In the genomic region with DNA sequence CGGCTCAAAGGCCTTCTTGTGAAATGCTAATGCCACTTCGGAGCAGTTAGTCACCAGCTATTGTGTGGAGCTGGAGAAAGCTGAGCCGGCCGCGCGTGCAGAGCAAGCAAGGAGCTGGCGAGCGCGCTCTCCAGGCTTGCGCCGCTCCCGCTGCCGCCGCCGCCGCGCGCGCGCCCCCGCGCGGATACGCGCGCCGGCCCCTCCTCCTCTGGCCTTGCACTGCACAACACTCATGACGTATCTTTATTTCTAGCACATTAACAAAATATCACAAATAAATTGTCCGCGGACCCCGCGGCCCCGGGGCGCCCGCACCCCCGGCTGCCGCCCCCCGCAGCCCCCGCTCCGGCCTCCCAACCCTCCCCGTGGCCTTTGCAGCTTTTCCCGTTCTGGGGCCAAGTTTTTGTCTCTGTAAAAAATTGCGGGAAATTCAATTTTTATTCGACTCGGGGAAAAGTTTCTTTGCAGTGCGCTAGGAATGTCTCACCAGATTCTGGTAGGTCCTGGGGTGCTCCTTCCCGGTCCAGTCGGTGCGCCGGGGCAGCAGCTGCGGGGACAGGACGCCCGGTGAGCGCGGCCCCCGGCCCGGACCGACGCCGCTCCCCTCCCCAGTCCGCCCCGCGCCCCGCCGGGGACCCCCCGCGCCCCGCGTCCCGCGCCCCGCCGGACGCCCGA, we compare ENCODE assay signal across 8 mouse cellular contexts. TPM values are rescaled to one million over a fixed set of nuclear protein-coding genes. Genes with fewer than 3 reads are reported as not detected.
DNase-seq lines count a peak whose midpoint lies in the region; ATAC-seq and TF ChIP-seq lines count a peak whose summit lies in the region.

No protein-coding gene starts in this region.

- DNase-seq in G1E (ENCODE audit: low spot score) = peak; percentile 55
- peak; percentile 90 for DNase-seq in cerebellum, adult 11-12 months
- DNase-seq in heart, postnatal 25 days (ENCODE audit: low spot score) = peak; percentile 76
- DNase-seq in layer of hippocampus, adult 2 months (ENCODE audit: low spot score in 2 of 2) = peak; percentile 81 to 86
- peak; percentile 73 for DNase-seq in lung, adult 2 months
- DNase-seq in testis, postnatal 10 days (ENCODE audit: low spot score) = peak; percentile 86

- intact Hi-C loops in heart, postnatal 25 days (cut with DNase I) = loop anchor here (10.0 kb wide), 1 partner anchor 280 kb away; no protein-coding TSS in a partner anchor

- H3K36me3 ChIP-seq in G1E (replicated peaks) = peaks cover 12% of the 10 kb centered on the region
- H3K36me3 ChIP-seq in forebrain, embryonic 15.5 days = no peaks in the 10 kb centered on the region
- no peaks in the 10 kb centered on the region for H3K36me3 ChIP-seq in neural tube, embryonic 15.5 days

- no peaks in the 10 kb centered on the region for H3K9me3 ChIP-seq in G1E (replicated peaks)
- no peaks in the 10 kb centered on the region for H3K9me3 ChIP-seq in forebrain, embryonic 15.5 days
- no peaks in the 10 kb centered on the region for H3K9me3 ChIP-seq in neural tube, embryonic 15.5 days (replicated peaks)

- 0 out of 2 replicates have a peak, but pooled peaks have one; percentile 33 for TF ChIP-seq POLR2A in lung, adult 2 months (IDR thresholded peaks at IDR 0.05; ENCODE audit: borderline replicate concordance, extremely low read depth, low read depth, low read length)

- peak overlapping the region; percentile 100 for H3K27ac ChIP-seq in forebrain, embryonic 15.5 days (replicated peaks)
- H3K27ac ChIP-seq in layer of hippocampus, adult 2 months = peak overlapping the region; percentile 100
- peak overlapping the region; percentile 100 for H3K27ac ChIP-seq in neural tube, embryonic 15.5 days (replicated peaks)

- H3K9ac ChIP-seq in forebrain, embryonic 15.5 days (replicated peaks) = peak overlapping the region; percentile 91
- peak overlapping the region; percentile 90 for H3K9ac ChIP-seq in neural tube, embryonic 15.5 days (replicated peaks)

- peaks cover 23% of the 10 kb centered on the region for H3K4me1 ChIP-seq in G1E (ENCODE audit: insufficient read depth, low read depth, low read length)
- peaks cover 31% of the 10 kb centered on the region for H3K4me1 ChIP-seq in forebrain, embryonic 15.5 days
- H3K4me1 ChIP-seq in lung, adult 2 months (ENCODE audit: control insufficient read depth, insufficient read depth, low read length) = peaks cover 10% of the 10 kb centered on the region
- H3K4me1 ChIP-seq in neural tube, embryonic 15.5 days = peaks cover 21% of the 10 kb centered on the region

- peak overlapping the region; percentile 88 for H3K4me3 ChIP-seq in G1E (ENCODE audit: low read depth, low read length)
- H3K4me3 ChIP-seq in forebrain, embryonic 15.5 days = peak overlapping the region; percentile 84
- H3K4me3 ChIP-seq in layer of hippocampus, adult 2 months = peak overlapping the region; percentile 91
- peak overlapping the region; percentile 90 for H3K4me3 ChIP-seq in lung, adult 2 months (replicated peaks; ENCODE audit: extremely low read depth, low read depth, low read length)
- peak overlapping the region; percentile 82 for H3K4me3 ChIP-seq in neural tube, embryonic 15.5 days (replicated peaks)

- 1% methylated on average over 75 of the region's 75 CpGs for WGBS in forebrain, embryonic 15.5 days
- WGBS in lung, adult 2 months = 2% methylated on average over 72 of the region's 75 CpGs
- under 1% methylated on average over 56 of the region's 75 CpGs for WGBS in neural tube, embryonic 15.5 days

- TF ChIP-seq CTCF in G1E (IDR thresholded peaks at IDR 0.05; ENCODE audit: low read depth, low read length) = no peak
- no peak for TF ChIP-seq CTCF in layer of hippocampus, adult 2 months (conservative IDR thresholded peaks at IDR 0.05)
- TF ChIP-seq CTCF in lung, adult 2 months (IDR thresholded peaks at IDR 0.05; ENCODE audit: insufficient read depth, low read length) = no peak

- peak; percentile 54; the same call in 1 of the 2 replicates for ATAC-seq in G1E (ENCODE audit: extremely low read depth, insufficient number of reproducible peaks, low FRiP score, poor library complexity, severe bottlenecking)
- ATAC-seq in forebrain, embryonic 15.5 days (replicated peaks) = peak; percentile 85
- ATAC-seq in neural tube, embryonic 15.5 days (ENCODE audit: low FRiP score) = peak; percentile 87

- H3K27me3 ChIP-seq in G1E (ENCODE audit: insufficient read depth, low read length) = no peaks in the 10 kb centered on the region
- no peaks in the 10 kb centered on the region for H3K27me3 ChIP-seq in forebrain, embryonic 15.5 days
- no peaks in the 10 kb centered on the region for H3K27me3 ChIP-seq in neural tube, embryonic 15.5 days (replicated peaks)

- H3K4me2 ChIP-seq in forebrain, embryonic 15.5 days (replicated peaks) = peak overlapping the region; percentile 79
- H3K4me2 ChIP-seq in neural tube, embryonic 15.5 days = peak overlapping the region; percentile 63

RNA-seq across cellular contexts. Expression of gene Phip, which starts 1.0 kb away (rescaled TPM):
- 162 and 176 TPM in 2 replicates for total RNA-seq in G1E (2014; fragmentation: Nextera tagmentation)
- total RNA-seq in G1E (2017) = 121 and 140 TPM in 2 replicates
- 5.5 and 6.7 TPM in 2 replicates for polyA plus RNA-seq in G1E (2012)
- polyA plus RNA-seq in forebrain, embryonic 15.5 days (2015; fragmentation: Nextera tagmentation; extraction: Ambion mirVana) = 143 and 154 TPM in 2 replicates
- 10 to 100 TPM; 29.2 to 31.4 TPM for total RNA-seq in heart, postnatal 25 days (2021)
- 10 to 100 TPM; 72.4 to 82.1 TPM for total RNA-seq in layer of hippocampus, adult 2 months (2021)
- 3.2 and 5.4 TPM in 2 replicates for polyA plus RNA-seq in lung, adult 2 months (2012; rRNA removed)
- 71.4 and 74.6 TPM in 2 replicates for polyA plus RNA-seq in neural tube, embryonic 15.5 days (2015; fragmentation: Nextera tagmentation; extraction: Ambion mirVana)

Comparison
In these comparisons a context has a peak if more than half of its experiments do, and no peak if none do; other contexts are left out.
1. Peak in every context shown above with its lines: DNase-seq, ATAC-seq, H3K4me3 ChIP-seq and H3K27ac ChIP-seq.